Mouse (Mus musculus) Patski (cell line): Measurements from ENCODE around the gene Erp44. TPM values are rescaled to one million over a fixed set of nuclear protein-coding genes. Genes with fewer than 3 reads are reported as not detected.

Experiments
- ATAC-seq: fragments of 100-300 bp; one replicate; pipeline ENCODE4 v1.8.0; 2021
- CTCF ChIA-PET: fragments of 350-600 bp; sonication (Branson Sonifier 250); formaldehyde crosslinking; loops from one replicate; lab custom pipeline; 2022; ENCODE audit warnings: inconsistent platforms; lab: Charles Lee
- POLR2A ChIA-PET: fragments of 350-600 bp; sonication (Branson Sonifier 250); formaldehyde crosslinking; loops from one replicate; lab custom pipeline; 2022; ENCODE audit warnings: antibody characterized with exemption, inconsistent platforms; lab: Charles Lee
- DNase-seq: peaks from one replicate; pipeline ENCODE4 v3.0.0-alpha.2; 2011; ENCODE audit warnings: low read depth, low spot score
- H3K27me3 ChIP-seq: fragments of 371-371 bp; one replicate; pipeline ENCODE4 v1.5.1; 2021
- CTCF ChIP-seq: fragments of 100-300 bp; IDR thresholded peaks from one replicate; pipeline ENCODE4 v1.5.1; 2021
- in situ Hi-C: fragments of 300-500 bp; cut with MboI; formaldehyde crosslinking; loops from 3 replicates; pipeline ENCODE4 v1.11.1; 2018; ENCODE audit warnings: low pct_unique_long_range_greater_than_20kb, mixed read lengths
- polyA plus RNA-seq: library from polyadenylated mRNA; unstranded; gene quantifications from one replicate; pipeline ENCODE4 v1.2.3, GENCODE M21; 2021

Erp44 gene
- polyA plus RNA-seq, result 41.4 TPM

- in situ Hi-C loops, result no loop called here
- ChIA-PET CTCF (interaction anchor here (2.0 kb wide), 1 partner anchor 25 kb away, joined by 4 read pairs; no protein-coding TSS in a partner anchor), POLR2A (no interaction called here)
- no peak for TF ChIP-seq CTCF
- DNase-seq (peak; percentile 96), ATAC-seq (peak; percentile 100)
- H3K27me3 ChIP-seq, result no peaks in the 10 kb centered on the region
These were observed at the start of gene Erp44, which contains the start of gene Invs for GRCm38 (mm10) chr4:48279498-48280134. Gene Erp44 (minus strand): TSS chr4:48279558. Gene Invs (plus strand): TSS chr4:48279760.

GRCm38 (mm10) chr4:48328042-48328441, 48.7 kb upstream of the Erp44 start:
- in situ Hi-C loops, result no loop called here
- DNase-seq, result no peak
- TF ChIP-seq CTCF, result peak; percentile 14
- ChIA-PET CTCF (no interaction called here), POLR2A (no interaction called here)
- ATAC-seq, result no peak
- H3K27me3 ChIP-seq, result no peaks in the 10 kb centered on the region

GRCm38 (mm10) chr4:48327192-48327591, 47.8 kb upstream of the Erp44 start:
- DNase-seq, result no peak
- ChIA-PET POLR2A (no interaction called here), CTCF (no interaction called here)
- no peak for TF ChIP-seq CTCF
- ATAC-seq, result no peak
- no peaks in the 10 kb centered on the region for H3K27me3 ChIP-seq
- in situ Hi-C loops, result no loop called here

GRCm38 (mm10) chr4:48322095-48322494, 42.7 kb upstream of the Erp44 start:
- no peak for TF ChIP-seq CTCF
- H3K27me3 ChIP-seq, result no peaks in the 10 kb centered on the region
- CTCF ChIA-PET, result no interaction called here
- no peak for ATAC-seq
- in situ Hi-C loops, result no loop called here
- no peak for DNase-seq
- POLR2A ChIA-PET, result no interaction called here

GRCm38 (mm10) chr4:48321276-48321675, 41.9 kb upstream of the Erp44 start:
- CTCF ChIA-PET, result no interaction called here
- no peak for DNase-seq
- H3K27me3 ChIP-seq, result no peaks in the 10 kb centered on the region
- no peak for ATAC-seq
- in situ Hi-C loops, result no loop called here
- no peak for TF ChIP-seq CTCF
- POLR2A ChIA-PET, result no interaction called here

- ATAC-seq, result no peak
- in situ Hi-C loops, result no loop called here
- no peaks in the 10 kb centered on the region for H3K27me3 ChIP-seq
- DNase-seq, result no peak
- CTCF ChIA-PET, result interaction anchor here (1.1 kb wide), 1 partner anchor 9 kb away, joined by 3 read pairs; no protein-coding TSS in a partner anchor
- TF ChIP-seq CTCF, result no peak
- POLR2A ChIA-PET, result no interaction called here
These were observed 36.7 kb upstream of the Erp44 start for GRCm38 (mm10) chr4:48316036-48316435.

GRCm38 (mm10) chr4:48314814-48315213, 35.5 kb upstream of the Erp44 start:
- DNase-seq (no peak), ATAC-seq (no peak)
- in situ Hi-C loops, result no loop called here
- POLR2A ChIA-PET, result no interaction called here
- no peaks in the 10 kb centered on the region for H3K27me3 ChIP-seq
- CTCF ChIA-PET, result no interaction called here
- no peak for TF ChIP-seq CTCF

- no peak for TF ChIP-seq CTCF
- POLR2A ChIA-PET, result no interaction called here
- CTCF ChIA-PET, result interaction anchor here (1.5 kb wide), 1 partner anchor 57 kb away, joined by 3 read pairs; no protein-coding TSS in a partner anchor
- DNase-seq (no peak), ATAC-seq (no peak)
- no peaks in the 10 kb centered on the region for H3K27me3 ChIP-seq
- in situ Hi-C loops, result no loop called here
These were observed 7.9 kb upstream of the Erp44 start for GRCm38 (mm10) chr4:48287086-48287757.

GRCm38 (mm10) chr4:48281121-48281520, 1.8 kb upstream of the Erp44 start:
- no peak for TF ChIP-seq CTCF
- ChIA-PET CTCF (interaction anchor here (2.0 kb wide), 1 partner anchor 27 kb away, joined by 4 read pairs; no protein-coding TSS in a partner anchor), POLR2A (no interaction called here)
- DNase-seq (no peak), ATAC-seq (no peak)
- no peaks in the 10 kb centered on the region for H3K27me3 ChIP-seq
- in situ Hi-C loops, result no loop called here

GRCm38 (mm10) chr4:48278757-48279497, 431 bp downstream of the Erp44 start:
- in situ Hi-C loops, result no loop called here
- ChIA-PET CTCF (interaction anchor here (1.0 to 2.0 kb wide), 2 partner anchors 24 to 44 kb away, joined by 3 to 4 read pairs; no protein-coding TSS in a partner anchor), POLR2A (no interaction called here)
- TF ChIP-seq CTCF, result no peak
- no peaks in the 10 kb centered on the region for H3K27me3 ChIP-seq
- ATAC-seq, result peak; percentile 3
- peak; percentile 24 for DNase-seq
